Mouse (Mus musculus) heart, embryonic 13.5 days (tissue): ENCODE data around the gene Gm11042. TPM values are rescaled to one million over a fixed set of nuclear protein-coding genes. Genes with fewer than 3 reads are reported as not detected.

Experiments
- ATAC-seq: fragments of 200-750 bp; cut with Nextera tagmentation; 2 replicates; pipeline ENCODE4 v1.8.0; 2017; ENCODE audit warnings: moderate TSS enrichment; ENCODE audit not compliant: insufficient number of reproducible peaks, low FRiP score, low TSS enrichment; ENCODE audit errors: extremely low read depth
- H3K27ac ChIP-seq: fragments of 300-500 bp; sonication (generic); replicated peaks from 2 replicates; pipeline ENCODE4 v1.5.1; 2015; ENCODE audit warnings: moderate library complexity, mild to moderate bottlenecking, inconsistent platforms
- H3K27me3 ChIP-seq: fragments of 300-500 bp; sonication (generic); replicated peaks from 2 replicates; pipeline ENCODE4 v1.6.1; 2015; ENCODE audit warnings: mild to moderate bottlenecking, inconsistent platforms
- H3K36me3 ChIP-seq: fragments of 300-500 bp; sonication (generic); 2 replicates; pipeline ENCODE4 v1.6.1; 2015; ENCODE audit warnings: mild to moderate bottlenecking, inconsistent platforms
- H3K4me1 ChIP-seq: fragments of 300-500 bp; sonication (generic); 2 replicates; pipeline ENCODE4 v1.6.1; 2015; ENCODE audit warnings: inconsistent platforms
- H3K4me2 ChIP-seq: fragments of 300-500 bp; sonication (generic); 2 replicates; pipeline ENCODE4 v1.6.1; 2015; ENCODE audit warnings: inconsistent platforms, mild to moderate bottlenecking, moderate library complexity
- H3K4me3 ChIP-seq: fragments of 300-500 bp; sonication (generic); 2 replicates; pipeline ENCODE4 v1.5.1; 2015; ENCODE audit warnings: moderate library complexity, mild to moderate bottlenecking, inconsistent platforms
- H3K9ac ChIP-seq: fragments of 300-500 bp; sonication (generic); 2 replicates; pipeline ENCODE4 v1.6.1; 2015; ENCODE audit warnings: inconsistent platforms, mild to moderate bottlenecking, moderate library complexity
- H3K9me3 ChIP-seq: fragments of 300-500 bp; sonication (generic); 2 replicates; pipeline ENCODE4 v1.6.1; 2016; ENCODE audit warnings: inconsistent platforms
- WGBS: fragments of 180-500 bp; shearing (Covaris S2); methylation state at CpG from one replicate; pipeline ENCODE4 v1.1.7; 2015; ENCODE audit warnings: mixed read lengths; 5-methylcytosine and 5-hydroxymethylcytosine counted together
- polyA plus RNA-seq: library from polyadenylated mRNA; unstranded; fragments of >200 nt; fragmentation: Nextera tagmentation; extraction: Ambion mirVana; gene quantifications from 2 replicates; pipeline ENCODE4 v1.2.1, GENCODE M21; 2015

Gene Gm11042
- polyA plus RNA-seq, 1 experiment from 2014 or later: not detected

- Histone ChIP-seq H3K4me2 (peak overlapping the region; percentile 83), H3K9ac (peak overlapping the region; percentile 69), H3K36me3 (no peaks in the 10 kb centered on the region), H3K9me3 (no peaks in the 10 kb centered on the region), H3K4me1 (peaks cover 13% of the 10 kb centered on the region), H3K27me3 (peaks cover 49% of the 10 kb centered on the region), H3K4me3 (peak overlapping the region; percentile 55), H3K27ac (no peak overlapping the region)
- WGBS: under 1% methylated on average over 49 of the region's 49 CpGs
- ATAC-seq: peak; percentile 81; the same call in 1 of the 2 replicates
Measured at GRCm38 (mm10) chr12:74284020-74284684, 32.0 kb downstream of the Gm11042 start.

GRCm38 (mm10) chr12:74282846-74283245, 33.3 kb downstream of the Gm11042 start:
- no peak overlapping the region for H3K27ac ChIP-seq
- peaks cover 49% of the 10 kb centered on the region for H3K27me3 ChIP-seq
- 84% methylated on average over 1 of the region's 1 CpGs for WGBS
- H3K4me1 ChIP-seq: peaks cover 13% of the 10 kb centered on the region
- H3K9ac ChIP-seq: no peak overlapping the region
- H3K4me3 ChIP-seq: no peak overlapping the region
- H3K4me2 ChIP-seq: no peak overlapping the region
- no peaks in the 10 kb centered on the region for H3K9me3 ChIP-seq
- no peak for ATAC-seq
- no peaks in the 10 kb centered on the region for H3K36me3 ChIP-seq

- Histone ChIP-seq H3K27ac (no peak overlapping the region), H3K36me3 (no peaks in the 10 kb centered on the region), H3K4me1 (peaks cover 13% of the 10 kb centered on the region), H3K4me3 (no peak overlapping the region), H3K4me2 (no peak overlapping the region), H3K9ac (no peak overlapping the region), H3K27me3 (peaks cover 41% of the 10 kb centered on the region), H3K9me3 (no peaks in the 10 kb centered on the region)
- ATAC-seq: no peak
- 59% methylated on average over 4 of the region's 4 CpGs for WGBS
Measured at GRCm38 (mm10) chr12:74281403-74281802, 34.8 kb downstream of the Gm11042 start.

GRCm38 (mm10) chr12:74277265-74277664, 38.9 kb downstream of the Gm11042 start:
- WGBS: 55% methylated on average over 5 of the region's 5 CpGs
- no peaks in the 10 kb centered on the region for H3K4me1 ChIP-seq
- H3K27ac ChIP-seq: no peak overlapping the region
- H3K9me3 ChIP-seq: no peaks in the 10 kb centered on the region
- no peak for ATAC-seq
- H3K36me3 ChIP-seq: no peaks in the 10 kb centered on the region
- peaks cover 3% of the 10 kb centered on the region; the same call in 1 of the 2 replicates for H3K27me3 ChIP-seq
- no peak overlapping the region for H3K4me2 ChIP-seq
- H3K9ac ChIP-seq: no peak overlapping the region
- no peak overlapping the region for H3K4me3 ChIP-seq

GRCm38 (mm10) chr12:74272545-74272944, 43.6 kb downstream of the Gm11042 start:
- Histone ChIP-seq H3K4me3 (no peak overlapping the region), H3K36me3 (no peaks in the 10 kb centered on the region), H3K27ac (no peak overlapping the region), H3K27me3 (no peaks in the 10 kb centered on the region), H3K9ac (no peak overlapping the region), H3K4me2 (no peak overlapping the region), H3K9me3 (no peaks in the 10 kb centered on the region), H3K4me1 (no peaks in the 10 kb centered on the region)
- no peak for ATAC-seq
- 82% methylated on average over 17 of the region's 17 CpGs for WGBS

- Histone ChIP-seq H3K4me1 (no peaks in the 10 kb centered on the region), H3K27ac (no peak overlapping the region), H3K9me3 (no peaks in the 10 kb centered on the region), H3K27me3 (no peaks in the 10 kb centered on the region), H3K36me3 (no peaks in the 10 kb centered on the region), H3K4me3 (no peak overlapping the region), H3K9ac (no peak overlapping the region), H3K4me2 (no peak overlapping the region)
- no peak for ATAC-seq
- 82% methylated on average over 15 of the region's 15 CpGs for WGBS
Measured at GRCm38 (mm10) chr12:74268644-74269285, 47.4 kb downstream of the Gm11042 start.

GRCm38 (mm10) chr12:74267049-74267448, 49.1 kb downstream of the Gm11042 start:
- H3K4me1 ChIP-seq: no peaks in the 10 kb centered on the region
- H3K36me3 ChIP-seq: no peaks in the 10 kb centered on the region
- H3K9ac ChIP-seq: no peak overlapping the region
- WGBS: 86% methylated on average over 4 of the region's 4 CpGs
- no peak overlapping the region for H3K27ac ChIP-seq
- H3K4me3 ChIP-seq: no peak overlapping the region
- no peaks in the 10 kb centered on the region for H3K27me3 ChIP-seq
- H3K9me3 ChIP-seq: no peaks in the 10 kb centered on the region
- ATAC-seq: no peak
- H3K4me2 ChIP-seq: no peak overlapping the region
